Mouse (Mus musculus): ENCODE data around the gene Ddx24.
"Not testable (repeated sequence)": the region's sequence is repeated elsewhere in the genome, so short reads cannot be mapped to it uniquely, and the experiment has no call there.

The Ddx24 gene
- long read RNA-seq, experiment 1, full-length matches to known transcripts: 147 of 201 reads
- long read RNA-seq, experiment 1, partial matches to known transcripts: 30 of 201 reads
- long read RNA-seq, experiment 1, other reads (novel, unspliced or antisense): 24 of 201 reads
- long read RNA-seq, experiment 2, full-length matches to known transcripts: 239 of 294 reads
- long read RNA-seq, experiment 2, partial matches to known transcripts: 49 of 294 reads
- long read RNA-seq, experiment 2, other reads (novel, unspliced or antisense): 6 of 294 reads

DNA sequence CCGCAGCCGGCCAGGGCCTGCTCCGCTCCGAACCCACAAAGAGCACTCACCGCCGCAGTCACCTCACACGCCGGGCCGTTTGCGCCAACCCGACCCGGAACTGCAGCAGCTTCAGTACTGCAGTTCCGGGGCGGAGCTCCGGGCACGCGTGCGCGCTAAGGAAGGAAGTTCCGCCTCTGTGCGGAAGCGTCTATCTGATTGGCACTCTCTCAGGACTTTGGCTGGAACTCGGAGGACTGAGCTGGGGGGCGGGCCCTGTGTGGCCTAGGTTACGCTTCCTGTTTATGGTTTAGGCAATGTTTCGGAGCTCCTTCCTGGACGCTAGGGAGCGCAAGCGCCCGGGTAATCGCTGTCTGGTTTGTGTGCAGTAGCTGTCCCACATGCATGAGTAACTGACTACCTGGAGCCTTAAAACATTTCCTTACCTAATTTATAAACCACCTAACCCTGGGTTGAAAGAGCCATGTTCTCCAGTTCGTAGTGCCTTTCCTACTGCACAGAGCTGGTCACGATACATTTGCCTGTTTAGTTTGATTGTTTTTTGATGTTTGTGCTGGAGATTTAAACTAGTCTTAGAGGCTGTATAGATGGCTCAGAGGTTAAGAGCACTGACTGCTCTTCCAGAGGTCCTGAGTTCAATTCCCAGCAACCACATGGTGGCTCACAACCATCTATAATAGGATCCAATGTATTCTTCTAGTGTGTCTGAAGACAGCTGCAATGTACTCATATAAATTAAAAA, at the start of gene Ddx24:
Gene Ddx24, minus strand, starts transcription at position 102 of the 742 bp plus-strand sequence.
- intact Hi-C loops (cut with DNase I): loop anchor here (1.0 kb wide), 1 partner anchor 67 kb away; no protein-coding TSS in a partner anchor

DNA sequence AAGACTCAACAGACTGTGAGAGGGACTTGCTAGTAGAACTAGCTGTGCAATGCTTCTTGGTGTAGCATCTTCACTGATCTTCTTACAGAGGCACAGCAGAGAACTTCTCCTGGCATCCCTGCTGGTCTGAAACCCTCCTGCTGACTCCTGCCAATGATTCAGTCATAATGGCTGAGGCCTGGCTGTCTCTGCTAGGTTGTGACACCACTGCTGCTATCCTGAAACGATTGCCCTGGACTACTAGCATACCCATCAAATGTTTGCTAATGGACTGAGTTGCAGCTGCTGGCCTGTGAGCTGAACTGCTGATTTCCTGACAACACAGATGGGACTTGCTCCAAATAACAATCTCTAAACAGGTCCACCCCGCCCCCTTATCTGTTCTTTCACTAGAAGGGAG, 48.9 kb upstream of the Ddx24 start:
- intact Hi-C loops (cut with DNase I): no loop called here

DNA sequence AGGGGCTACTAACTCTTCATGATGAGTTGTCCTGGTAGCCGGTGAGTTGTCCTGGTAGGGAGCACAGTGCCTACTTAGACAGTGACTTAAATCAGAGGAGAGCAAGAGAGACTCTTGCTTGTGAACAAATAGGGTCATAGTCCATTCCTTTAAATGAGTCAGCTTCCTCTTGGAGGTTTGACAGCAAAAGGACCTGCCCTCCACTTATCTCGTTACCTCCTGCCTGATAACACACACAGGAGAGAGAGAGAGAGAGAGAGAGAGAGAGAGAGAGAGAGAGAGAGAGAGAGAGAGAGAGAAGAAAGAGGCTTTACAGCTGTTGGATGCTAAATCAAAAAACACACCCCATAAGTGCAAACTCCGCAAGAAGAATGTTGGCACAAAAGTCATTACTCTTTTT, 31.5 kb upstream of the Ddx24 start, which contains the start of gene Ifi27l2b:
Gene Ifi27l2b, minus strand, starts transcription at position 84 of the 400 bp plus-strand sequence.
- intact Hi-C loops (cut with DNase I): no loop called here

DNA sequence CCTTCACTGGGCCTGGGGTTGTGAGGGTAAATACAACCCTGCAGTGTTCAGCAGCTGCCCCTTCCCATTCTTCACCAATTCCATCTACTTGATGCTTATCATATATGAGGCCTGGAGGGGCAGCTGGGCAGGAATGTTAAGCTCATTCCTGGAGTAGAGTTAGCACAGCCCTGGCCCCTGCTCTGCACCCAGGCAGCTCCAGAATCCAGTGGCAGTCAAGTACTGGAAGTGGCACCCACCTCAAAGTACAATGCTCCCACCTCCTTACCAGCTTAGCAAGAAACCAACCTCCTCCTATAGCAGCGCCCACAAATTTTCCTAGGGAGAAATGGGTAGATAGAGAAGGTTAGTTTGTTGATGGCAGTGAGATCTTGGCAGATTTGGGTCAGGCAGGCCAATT, 31.1 kb upstream of the Ddx24 start:
- intact Hi-C loops (cut with DNase I): not testable (repeated sequence)

DNA sequence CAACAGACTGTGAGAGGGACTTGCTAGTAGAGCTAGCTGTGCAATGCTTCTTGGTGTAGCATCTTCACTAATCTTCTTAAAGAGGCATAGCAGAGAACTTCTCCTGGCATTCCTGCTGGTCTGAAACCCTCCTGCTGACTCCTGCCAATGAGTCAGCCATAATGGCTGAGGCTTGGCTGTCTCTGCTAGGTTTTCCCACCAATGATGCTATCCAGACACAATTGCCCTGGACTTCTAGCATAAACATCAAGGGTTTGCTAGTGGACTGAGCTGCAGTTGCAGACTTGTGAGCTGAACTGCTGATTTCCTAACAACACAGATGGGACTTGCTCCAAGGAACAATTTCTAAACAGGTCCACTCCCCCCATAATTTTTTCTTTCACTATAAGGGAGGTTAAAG, 27.7 kb upstream of the Ddx24 start:
- intact Hi-C loops (cut with DNase I): no loop called here

DNA sequence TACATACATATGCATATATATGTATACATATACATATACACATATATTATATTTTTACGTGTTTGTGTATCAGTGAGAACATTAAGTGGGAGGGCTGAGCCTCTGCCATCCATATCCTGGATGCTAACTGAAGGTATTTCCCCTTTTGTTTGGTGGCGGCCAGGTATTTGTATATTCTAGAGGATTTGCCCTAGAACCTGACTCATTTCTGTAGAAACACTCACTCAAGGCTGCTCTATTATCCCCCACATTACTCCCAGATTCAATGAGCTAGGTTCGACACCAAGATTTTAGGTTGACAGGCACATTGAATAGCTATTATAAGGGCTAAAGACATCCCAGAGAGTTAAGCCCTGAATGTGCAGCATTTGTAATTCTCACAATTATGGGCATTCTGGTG, 19.4 kb upstream of the Ddx24 start:
- intact Hi-C loops (cut with DNase I): no loop called here

DNA sequence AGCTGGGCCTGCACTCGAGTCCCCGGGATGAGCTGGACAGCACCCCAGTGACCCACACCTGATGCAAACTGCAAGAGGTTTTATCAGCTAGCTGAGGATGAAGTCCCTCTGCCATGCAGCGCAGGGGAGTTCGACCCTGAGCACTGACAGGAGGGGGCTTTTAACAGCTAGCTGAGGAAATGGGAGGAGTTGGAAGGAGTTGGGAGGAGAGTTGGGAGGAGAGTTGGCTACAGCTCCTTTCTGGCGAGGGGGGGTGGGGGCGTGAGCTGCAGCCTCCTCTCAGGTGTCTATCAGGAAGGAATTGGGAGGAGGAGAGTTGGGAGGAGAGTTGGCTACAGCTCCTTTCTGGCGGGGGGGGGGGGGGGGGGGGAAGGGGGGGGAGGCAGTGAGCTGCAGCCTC, 18.6 kb upstream of the Ddx24 start:
- intact Hi-C loops (cut with DNase I): not testable (repeated sequence)

DNA sequence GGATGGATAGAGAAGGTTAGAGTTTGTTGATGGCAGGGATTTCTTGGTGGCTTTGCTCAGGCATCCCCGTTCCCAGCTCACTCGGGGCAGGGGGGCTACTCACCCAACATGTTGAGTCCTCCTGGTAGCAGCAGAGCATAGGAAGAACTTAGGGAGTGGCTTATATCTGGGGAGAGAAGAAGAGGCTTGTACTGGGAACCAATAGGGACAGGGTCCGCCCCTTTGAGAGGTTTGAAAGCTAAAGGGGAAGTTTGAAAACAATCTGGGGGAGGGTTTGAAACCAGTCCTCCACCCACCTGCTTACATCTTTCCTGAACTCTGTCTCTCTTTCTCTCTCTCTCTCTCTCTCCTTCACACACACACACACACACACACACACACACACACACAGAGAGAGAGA, 17.9 kb upstream of the Ddx24 start, which contains the start of gene Ifi27l2a:
Gene Ifi27l2a, minus strand, starts transcription at position 157 of the 400 bp plus-strand sequence.
- intact Hi-C loops (cut with DNase I): no loop called here

DNA sequence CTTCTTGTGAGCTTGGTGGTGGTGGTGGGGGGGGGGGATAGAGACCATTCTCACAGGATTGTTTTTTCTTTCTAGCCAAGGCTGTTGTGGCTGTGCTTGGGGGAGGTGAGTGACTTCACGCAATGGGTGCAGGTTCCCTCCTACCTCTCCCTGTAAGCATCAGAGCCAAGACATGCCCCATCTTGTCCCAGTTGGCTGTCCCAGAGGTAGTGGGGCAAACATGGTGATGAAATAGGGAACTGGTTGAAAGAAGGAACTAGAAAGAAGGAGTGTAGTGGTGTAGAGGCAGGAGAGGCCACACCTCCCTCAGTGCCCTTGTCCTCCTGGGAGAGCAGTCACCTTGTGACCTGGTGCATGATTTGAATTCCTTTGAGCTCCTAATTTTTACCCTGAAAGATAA, 12.0 kb upstream of the Ddx24 start:
- intact Hi-C loops (cut with DNase I): no loop called here

DNA sequence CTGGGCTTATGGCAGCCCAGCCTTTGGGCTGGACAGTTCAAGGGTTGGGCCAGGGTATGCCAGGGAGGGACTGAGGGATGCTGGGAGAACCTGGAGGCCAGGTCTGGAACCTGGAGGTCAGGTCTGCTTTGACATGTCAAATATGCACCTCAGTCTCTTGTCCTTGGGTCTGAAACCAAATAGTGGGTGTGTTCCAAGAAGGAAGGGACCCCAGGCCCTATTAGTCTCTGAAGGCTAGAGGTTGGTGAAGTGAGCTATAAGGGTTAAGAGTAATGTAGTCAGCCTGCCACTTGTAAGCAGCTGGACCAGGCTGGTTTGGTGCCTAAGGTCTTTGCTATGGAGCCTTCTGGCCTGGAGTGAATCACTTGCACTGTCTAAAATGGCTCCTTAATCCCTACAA, 9.2 kb upstream of the Ddx24 start:
- intact Hi-C loops (cut with DNase I): no loop called here

DNA sequence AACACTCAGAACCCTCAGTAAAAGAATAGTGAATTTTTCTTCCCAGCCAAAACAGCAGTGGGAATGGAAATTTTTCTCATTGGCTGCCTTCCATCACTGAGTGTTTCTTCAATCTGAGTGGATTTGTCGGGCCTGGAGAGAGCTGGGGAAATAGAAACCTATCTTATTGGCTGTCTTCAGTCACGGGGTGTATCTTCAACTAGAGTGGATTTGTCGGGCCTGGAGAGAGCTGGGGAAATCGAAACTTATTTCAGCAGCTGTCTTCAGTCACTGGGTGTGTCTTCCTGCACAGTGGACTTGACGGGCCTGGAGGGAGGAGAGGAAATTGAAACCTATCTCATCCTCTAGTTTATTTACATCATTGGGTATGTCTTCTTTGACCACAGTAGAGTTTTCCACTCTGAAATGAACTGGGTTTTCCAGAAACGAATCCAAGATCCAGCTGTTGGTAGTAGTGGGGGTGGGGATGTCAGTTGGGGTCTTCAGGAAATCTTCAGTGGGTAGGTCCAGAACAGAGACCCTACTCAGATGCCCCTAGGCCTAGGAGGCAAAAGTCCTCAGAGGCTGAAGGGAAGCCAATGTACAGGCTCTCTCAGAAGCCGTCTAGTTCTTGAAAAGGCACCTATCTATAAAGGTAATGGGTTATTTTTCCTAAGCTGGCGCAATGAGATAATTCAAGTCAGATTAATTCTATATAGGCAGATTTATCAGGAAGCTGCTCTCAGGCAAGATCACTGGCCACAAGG, 8.5 kb upstream of the Ddx24 start, which contains the start of gene Ifi27:
Gene Ifi27, plus strand, starts transcription at position 226 of the 746 bp plus-strand sequence.
- intact Hi-C loops (cut with DNase I): no loop called here

DNA sequence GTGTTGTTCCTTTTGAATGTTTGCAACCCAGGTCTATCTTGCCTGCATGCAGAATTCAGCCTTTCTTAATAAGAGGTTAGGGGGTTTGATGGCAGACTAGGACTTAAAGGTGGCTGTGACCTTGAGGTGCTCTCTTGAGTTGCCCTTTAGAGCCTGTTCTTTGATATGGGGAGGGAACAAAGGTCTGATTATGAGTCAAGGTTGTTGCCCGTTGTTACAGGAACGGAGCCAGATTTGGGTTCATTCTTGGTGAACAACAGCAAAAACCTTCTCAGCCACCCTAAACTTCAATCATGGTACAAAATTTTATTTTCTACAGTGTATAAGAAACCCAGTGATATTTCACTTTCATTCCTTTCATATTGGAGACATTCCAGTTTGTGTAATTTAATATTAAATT, 7.8 kb upstream of the Ddx24 start:
- intact Hi-C loops (cut with DNase I): no loop called here

DNA sequence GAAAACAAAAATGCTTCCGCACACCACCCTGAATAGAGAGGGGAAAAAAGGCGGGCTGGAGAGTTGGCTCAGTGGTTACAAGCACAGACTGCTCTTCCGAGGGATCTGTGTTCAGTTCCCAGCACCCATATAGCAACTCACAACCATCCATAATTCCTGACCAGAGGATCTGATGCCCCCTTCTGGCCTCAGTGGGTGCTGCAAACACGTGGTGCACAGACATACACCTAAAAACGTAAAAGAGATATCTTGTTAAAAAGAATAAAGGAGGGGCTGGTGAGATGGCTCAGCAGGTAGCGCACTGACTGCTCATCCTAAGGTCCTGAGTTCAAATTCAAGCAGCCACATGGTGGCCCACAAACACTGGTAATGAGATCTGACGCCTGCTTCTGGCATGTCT, 1.1 kb upstream of the Ddx24 start:
- intact Hi-C loops (cut with DNase I): loop anchor here (1.0 kb wide), 1 partner anchor 67 kb away; no protein-coding TSS in a partner anchor

DNA sequence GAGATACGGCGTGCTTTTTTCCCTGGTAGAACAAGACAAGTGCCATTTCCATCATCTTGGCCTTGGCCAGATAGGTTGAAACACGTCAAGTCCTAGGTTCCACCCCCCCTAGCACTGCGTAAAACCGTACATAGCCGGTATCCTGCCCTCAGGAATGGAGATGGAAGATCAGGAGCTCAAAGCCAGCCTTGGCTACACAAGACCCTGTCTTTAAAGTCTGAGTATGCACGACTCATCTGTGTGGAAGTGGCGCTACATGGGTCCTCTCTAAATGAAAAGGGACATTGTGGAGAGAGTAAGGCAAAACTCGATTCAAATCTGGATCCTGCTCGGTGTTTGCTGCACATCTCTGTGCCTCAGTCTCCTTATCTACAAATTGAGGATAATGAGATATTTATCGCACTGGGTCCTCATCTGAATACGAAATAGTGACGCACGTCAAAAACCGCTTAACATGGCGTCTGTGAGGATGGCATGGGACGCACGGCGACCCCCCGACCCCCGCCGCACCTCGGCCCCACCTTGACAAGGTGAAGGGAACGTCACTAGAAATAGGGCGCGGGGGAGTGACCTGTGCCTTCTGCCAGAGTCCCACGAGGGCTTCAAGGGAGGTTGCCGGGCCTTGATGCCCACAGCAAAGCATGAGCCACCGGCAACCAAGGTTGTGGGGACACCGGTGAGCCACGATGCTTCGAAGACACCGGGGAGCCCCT, 458 bp downstream of the Ddx24 start:
- intact Hi-C loops (cut with DNase I): no loop called here

DNA sequence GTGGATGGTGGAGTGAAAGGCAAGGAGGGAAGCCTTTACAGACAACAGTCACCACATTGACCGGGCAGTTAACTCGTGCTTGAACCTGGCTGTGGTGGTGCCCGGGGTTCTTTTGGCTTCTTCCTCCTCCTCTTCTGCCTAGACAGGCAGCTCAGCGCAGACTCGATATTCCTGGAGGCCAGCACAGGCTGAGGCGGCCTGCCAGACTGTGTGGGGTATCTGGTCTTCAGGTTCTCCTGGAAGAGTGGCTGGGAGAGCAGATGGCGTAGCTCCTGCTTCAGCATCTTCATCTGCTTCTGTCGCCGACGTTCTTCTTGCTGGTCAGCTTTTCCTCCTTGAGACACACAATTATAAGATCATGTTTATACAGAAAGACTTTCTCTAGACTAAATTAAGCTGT, 17.5 kb downstream of the Ddx24 start:
- intact Hi-C loops (cut with DNase I): no loop called here

DNA sequence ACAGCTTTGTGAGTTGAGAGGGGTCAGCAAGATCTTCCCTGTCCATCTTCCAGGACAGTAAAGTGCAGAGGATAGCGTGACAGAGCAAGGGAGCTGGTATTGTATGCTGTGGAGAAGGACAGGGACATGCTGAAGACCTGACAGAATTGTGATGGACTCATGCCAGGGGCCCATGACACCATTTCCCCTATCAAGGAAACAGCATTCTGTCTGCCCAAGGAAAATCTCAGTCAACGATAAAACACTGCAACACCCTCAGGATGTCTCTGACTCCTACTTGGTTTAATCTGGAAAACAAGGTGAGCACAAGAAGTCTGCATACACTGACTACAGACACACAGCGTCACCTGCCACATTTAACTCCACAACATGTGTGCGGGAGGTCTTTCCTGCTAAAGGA, 17.9 kb downstream of the Ddx24 start, which contains the start of gene 9330161L09Rik:
Gene 9330161L09Rik, minus strand, starts transcription at position 101 of the 400 bp plus-strand sequence.
- intact Hi-C loops (cut with DNase I): no loop called here

DNA sequence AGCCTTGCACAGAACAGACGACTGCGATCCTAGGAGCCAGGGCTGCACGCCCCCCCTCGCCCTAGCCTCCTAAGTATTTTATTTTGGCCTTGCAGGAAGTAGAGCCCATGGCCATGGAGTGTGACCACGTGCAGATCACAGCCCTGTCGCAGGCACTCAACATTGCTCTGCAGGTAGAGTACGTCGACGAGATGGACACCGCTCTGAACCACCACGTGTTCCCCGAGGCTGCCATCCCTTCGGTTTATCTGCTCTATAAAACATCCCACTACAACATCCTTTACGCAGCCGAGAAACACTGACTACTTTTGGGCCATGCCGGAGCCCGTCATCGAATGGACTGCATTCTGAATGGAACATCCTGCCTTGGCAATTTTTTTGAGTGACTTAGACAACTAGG, 21.5 kb downstream of the Ddx24 start:
- intact Hi-C loops (cut with DNase I): no loop called here

DNA sequence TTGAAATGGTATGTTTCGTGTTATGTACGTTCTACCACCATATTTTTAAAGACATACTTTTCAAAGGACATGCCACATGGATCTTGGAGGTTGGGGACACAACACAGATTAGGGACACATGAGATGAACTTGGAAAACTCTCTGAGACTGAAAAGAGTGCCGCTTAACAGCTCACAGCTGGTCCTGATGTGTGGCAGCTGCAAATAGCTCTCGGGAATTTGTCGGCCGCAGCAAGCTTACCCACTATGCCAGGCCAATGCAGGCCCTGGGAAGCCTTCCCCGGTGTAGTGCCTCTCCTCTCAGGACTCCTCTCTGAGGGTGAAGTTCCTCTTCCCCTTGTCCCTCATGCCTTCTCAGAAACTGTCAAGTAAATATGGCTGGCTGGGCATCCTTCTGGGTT, 28.9 kb downstream of the Ddx24 start:
- intact Hi-C loops (cut with DNase I): no loop called here

DNA sequence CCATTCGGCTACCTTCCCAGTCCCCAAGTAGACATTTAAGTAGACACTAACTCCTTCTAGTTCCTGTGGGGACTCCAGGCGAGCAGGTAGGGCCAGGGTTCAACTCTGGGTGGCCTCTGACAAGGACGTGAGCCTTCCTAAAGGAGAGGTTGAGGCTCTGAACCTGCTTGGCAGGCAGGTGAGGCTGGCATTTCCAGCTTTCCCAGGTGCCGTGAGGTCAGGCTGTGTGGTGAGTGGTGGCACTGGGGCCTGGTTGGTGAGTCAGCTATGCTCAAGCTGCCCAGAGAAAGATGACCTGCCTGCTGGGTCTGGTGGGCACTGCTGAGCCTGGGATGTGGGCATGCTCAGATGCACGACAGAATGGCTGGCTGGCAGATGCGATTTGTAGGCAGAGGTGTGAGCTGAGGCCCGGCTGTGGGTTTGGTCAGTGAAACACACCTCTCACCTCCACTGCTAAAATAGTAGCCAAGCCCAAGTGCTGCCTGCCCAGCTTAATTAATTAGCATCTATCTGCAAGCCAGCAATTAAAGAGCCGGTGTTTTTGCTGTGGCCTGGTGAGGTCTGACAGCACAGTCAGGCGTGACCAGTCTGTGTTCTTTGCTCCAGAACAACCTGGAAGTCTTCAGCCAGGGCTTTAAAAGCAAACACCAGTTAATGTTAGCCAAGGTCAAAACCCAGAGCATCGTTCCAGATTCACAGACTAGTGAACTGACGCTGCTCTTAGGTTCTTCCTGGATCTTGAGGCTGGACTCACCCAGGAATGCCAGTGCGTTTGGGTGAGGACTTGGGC, 29.9 kb downstream of the Ddx24 start:
- intact Hi-C loops (cut with DNase I): no loop called here

DNA sequence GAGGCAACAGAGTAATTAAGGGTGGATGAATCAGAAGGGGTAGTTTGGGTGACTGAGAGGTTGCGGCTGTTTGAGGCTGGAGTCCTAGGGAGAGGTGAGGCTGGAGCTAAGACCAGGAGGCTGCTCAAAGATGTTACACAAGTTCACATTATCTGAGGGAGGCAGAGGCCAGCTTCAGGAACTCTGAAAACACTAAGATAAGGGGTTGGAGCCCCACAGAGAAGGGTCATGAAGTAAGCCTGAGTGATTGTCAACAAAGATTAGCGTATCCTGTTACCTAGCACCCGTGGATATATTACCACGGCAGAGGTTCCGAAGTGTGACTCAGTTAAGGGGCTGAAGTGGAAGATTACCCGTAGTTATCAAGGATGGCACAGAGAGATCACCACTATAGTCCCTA, 32.1 kb downstream of the Ddx24 start:
- intact Hi-C loops (cut with DNase I): no loop called here
